Mouse (Mus musculus): ENCODE measurements around the gene Aim2.

GRCm38 (mm10) chr1:173418936-173419621, 68.4 kb downstream of the Aim2 start:
- TF ChIP-seq POLR2A (IDR thresholded peaks at IDR 0.05; ENCODE audit: low read depth, low read length): no peak
- no peak for TF ChIP-seq CTCF (IDR thresholded peaks at IDR 0.05; ENCODE audit: extremely low read depth, insufficient read length, insufficient replicate concordance, low read depth, low read length)
